Mouse (Mus musculus) monocyte, adult 5-6 weeks (primary cell): ENCODE measurements around the gene Lao1. TPM values are rescaled to one million over a fixed set of nuclear protein-coding genes. Genes with fewer than 3 reads are reported as not detected.
A peak's percentile ranks its signal among the peaks of the same experiment; 100 is the strongest.
"Not testable (repeated sequence)": the region's sequence is repeated elsewhere in the genome, so short reads cannot be mapped to it uniquely, and the experiment has no call there.

Source experiments
- ATAC-seq: fragments of 153-309, 156-312 bp; replicated peaks from 2 replicates; pipeline ENCODE4 v1.8.0; 2017; ENCODE audit warnings: mild to moderate bottlenecking; ENCODE audit not compliant: low TSS enrichment, insufficient number of reproducible peaks, severe bottlenecking, poor library complexity, low FRiP score
- total RNA-seq: library from RNA; stranded (forward); fragments of 200-1000, 200-491, 200-594 nt; gene quantifications from 3 replicates; pipeline ENCODE4 v1.2.3, GENCODE M21; 2017

Lao1 gene
- total RNA-seq: not detected in 3 replicates

DNA sequence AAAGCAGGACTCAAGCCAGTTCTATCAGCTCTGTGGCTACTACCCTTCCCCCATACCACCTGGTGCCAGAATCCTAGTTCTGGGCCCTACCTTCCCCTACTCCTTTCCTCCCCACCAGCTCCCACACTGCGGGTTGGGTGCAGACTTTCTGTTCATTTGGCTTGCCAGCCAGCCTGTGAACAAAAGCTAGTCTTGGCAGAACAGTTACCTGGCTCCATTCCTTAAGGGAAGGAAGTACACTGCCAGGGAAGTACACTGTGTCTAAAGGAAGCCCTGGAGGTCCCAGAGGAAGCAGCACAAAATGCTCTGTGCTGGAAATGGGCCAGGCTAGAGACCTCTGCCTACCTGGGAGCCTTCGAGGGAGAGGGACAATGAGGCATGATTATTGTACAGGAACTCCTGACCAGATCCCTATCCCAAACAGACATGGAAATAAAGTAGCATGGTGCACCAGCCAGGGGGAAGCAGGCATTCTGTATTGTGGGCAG, at the start of gene Lao1:
Lao1 (plus strand) TSS at position 438 of the 488 bp plus-strand sequence.
- ATAC-seq: no peak

DNA sequence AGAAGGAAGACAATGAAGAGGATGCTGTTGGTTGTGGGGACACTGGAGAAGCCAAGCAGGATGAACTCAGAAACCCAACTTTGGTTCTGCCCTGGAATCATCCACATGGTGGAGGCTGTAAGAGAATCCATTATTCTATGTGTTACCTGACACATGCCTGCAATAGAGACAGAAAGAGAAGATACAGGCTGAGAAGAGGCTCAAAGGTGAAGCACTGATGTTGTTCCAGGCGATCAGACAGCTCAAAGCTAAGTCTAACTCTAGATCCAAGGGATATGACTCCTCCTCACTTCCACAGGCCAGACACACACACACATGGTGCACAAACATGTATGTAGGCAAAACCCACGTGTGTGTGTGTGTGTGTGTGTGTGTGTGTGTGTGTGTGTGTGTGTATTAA, 44.0 kb upstream of the Lao1 start, which contains the start of gene Olfr1329:
Olfr1329 (minus strand) TSS at position 101 of the 400 bp plus-strand sequence.
- ATAC-seq: not testable (repeated sequence)

DNA sequence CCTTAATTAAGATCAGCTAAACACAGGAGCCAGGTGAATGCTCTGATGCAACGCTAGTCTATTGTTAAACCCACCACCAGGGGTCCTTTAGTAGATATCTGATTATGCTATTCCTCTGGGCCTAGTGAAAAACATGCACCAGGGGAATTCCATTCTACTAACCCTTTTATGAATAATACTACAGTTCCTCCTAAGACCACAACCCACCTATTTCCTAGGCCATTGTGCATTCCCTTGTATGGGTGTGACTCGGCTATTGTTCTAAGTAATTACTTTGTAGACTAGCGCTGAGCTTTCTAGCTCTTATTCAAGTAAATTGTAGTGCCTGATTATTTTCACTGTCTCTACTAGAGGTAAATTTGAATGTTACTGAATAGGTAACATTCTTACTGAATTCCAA, 30.1 kb upstream of the Lao1 start:
- ATAC-seq: not testable (repeated sequence)

DNA sequence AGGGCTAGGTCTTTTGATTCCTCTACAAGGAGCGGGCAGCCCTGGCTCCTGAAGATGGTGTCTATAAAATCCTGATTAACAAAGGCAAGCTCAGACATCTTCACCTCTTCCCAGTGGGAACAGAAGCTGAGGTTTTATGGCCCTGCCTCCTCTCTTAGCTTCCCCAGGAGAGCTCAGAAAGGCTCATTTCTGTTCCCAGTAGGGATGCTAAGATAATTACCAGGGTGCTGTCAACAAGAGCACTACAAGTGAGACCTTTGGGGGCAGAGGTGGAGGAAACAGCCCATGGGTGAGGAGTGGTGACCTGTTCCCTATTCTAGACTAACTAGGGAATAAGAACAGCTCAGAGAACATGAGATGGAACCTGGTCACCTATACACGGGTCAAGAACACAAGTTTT, 22.9 kb upstream of the Lao1 start, which contains the start of gene Olfr1328:
Olfr1328 (minus strand) TSS at position 101 of the 400 bp plus-strand sequence.
- no peak for ATAC-seq

DNA sequence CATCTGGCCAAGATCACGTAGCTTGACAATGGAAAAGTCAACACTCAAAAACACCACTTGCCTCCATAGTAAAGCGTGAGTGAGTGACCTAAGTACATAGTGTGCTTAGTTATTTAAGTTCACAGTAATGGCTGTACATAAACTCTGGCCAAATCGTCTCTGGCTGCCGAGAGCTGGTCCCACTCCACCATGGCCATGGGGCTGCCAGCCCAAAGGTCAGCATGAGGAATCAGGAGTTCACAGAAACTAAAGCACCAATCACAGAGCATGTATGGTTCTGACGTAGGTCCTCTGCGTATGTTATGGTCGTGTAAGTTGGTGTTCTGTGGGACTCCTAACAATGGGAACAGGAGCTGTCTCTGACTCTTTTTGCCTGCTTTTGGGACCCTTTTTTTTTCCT, 2.6 kb upstream of the Lao1 start:
- ATAC-seq: no peak

DNA sequence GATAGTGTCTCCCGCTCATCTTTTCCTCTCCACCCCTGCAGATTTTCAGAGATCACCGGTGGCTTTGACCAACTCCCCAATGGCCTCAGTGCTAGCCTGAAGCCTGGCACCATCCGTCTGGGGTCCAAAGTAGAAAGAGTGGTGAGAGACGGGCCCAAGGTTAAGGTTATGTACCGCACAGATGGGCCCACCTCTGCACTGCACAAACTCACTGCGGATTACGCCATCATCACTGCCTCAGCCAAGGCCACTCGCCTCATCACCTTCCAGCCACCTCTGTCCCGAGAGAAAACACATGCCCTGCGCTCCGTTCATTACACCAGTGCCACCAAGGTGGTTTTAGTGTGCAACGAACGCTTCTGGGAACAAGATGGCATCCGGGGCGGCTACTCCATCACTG, 6.3 kb downstream of the Lao1 start:
- ATAC-seq: no peak

DNA sequence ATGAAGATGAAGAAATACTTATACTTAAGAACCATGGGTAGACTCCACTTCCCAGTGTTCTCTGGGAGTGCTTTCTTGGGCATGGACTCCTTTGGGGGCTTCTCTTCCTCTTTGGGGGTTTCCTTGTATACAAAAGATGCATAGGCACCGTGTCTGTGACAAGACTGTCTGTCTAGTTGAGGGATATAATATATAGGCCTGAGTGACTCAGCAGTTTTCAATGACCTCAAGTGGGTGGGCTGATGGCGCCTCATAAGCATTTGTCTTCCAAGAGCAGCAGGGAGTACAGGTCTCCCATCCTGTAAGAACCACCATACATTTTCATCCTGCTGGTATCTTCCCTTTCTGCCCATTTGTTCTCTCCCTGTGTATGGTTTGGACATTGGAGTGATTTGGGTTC, 11.9 kb downstream of the Lao1 start:
- no peak for ATAC-seq

DNA sequence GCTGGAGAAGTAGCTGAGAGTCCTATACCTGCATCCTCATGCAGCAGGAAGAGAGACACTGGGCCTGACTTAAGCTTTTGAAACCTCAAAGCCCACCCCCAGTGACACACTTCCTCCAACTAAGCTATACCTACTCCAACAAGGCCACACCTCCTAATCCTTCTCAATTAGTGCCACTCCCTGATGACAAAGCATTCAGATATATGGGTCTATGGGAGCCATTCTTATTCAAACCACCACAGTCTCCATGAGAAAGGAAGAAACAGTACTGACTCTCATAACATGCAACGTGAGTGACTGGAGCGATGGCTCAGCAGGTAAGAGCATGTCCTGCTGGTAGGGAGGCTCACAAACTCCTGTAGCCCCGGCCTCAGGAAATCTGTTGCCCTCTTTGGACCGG, 23.9 kb downstream of the Lao1 start:
- ATAC-seq: no peak

DNA sequence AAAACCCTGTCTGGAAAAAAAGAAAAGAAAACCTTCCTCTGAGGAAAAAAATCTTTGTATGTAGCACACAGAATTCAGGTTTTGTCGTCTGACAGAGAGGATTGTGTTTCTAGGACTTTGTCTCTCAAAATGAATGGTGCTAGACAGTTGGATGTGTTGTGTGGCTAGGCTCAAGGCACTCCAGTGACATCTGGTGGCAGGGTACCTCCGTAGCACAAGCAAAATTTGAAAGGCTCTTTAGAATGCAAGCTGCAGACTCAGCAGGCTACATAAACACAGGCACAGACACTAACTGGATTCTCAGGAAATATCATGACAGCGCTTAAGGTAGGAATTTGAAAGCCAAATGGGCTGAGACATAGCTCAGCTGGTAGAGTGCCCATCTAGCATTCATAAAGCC, 27.2 kb downstream of the Lao1 start:
- ATAC-seq: no peak

DNA sequence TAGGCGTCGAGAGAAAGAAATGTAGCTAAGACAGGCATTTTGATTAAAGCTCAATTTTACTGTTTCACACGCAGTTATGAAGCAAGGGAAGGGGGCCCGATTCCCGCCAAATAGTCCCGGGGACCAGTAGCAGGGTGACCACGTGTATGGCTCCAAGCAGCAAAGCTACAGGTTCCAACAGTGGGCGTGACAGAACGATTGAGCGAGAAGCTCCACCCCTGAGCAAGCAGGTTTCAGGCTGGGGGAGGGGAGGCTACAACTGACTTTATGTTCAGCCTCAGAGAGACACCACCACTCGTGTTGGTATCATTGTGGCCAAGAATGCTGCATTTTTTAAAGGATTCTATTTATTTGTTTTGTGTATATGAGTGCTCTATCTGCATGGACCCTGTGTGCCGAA, 28.0 kb downstream of the Lao1 start:
- no peak for ATAC-seq

DNA sequence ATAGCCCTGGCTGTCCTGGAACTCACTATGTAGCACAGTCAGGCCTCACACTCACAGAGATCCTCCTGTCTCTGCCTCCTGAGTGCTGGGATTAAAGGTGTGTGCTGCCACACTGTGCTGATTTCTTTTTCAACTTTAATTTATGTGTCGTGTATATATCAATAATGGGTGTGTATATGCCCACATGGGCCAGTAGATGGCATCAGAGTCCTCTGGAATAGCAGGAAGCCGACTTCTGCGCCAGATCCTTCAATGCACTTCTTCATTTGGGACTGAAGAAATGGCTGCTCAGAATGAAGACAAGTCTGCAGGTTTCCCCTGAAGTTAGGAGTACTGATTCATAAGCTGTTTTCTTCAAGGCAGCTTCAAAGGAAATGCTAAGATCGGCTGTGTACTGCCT, 30.4 kb downstream of the Lao1 start:
- peak; percentile 80 for ATAC-seq

DNA sequence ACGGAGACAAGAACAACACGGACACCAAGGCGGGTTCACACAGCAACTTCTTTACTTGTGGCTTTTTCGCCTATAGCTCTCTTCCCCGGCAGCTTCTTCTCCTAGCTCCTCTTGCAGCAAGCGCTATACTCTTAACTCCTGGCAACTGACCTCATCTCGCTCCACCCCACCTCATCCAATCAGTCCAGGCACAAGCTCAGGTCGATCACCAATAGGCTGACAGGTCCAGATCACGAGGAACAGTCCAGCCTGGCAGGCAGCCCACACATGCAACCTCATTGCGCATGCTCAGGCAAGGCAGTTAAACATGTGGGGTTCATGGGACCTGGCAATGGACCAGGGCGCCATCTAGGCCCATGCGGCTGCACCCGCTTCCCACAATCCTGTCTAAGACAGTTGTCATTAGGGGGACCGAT, 35.8 kb downstream of the Lao1 start:
- no peak for ATAC-seq

DNA sequence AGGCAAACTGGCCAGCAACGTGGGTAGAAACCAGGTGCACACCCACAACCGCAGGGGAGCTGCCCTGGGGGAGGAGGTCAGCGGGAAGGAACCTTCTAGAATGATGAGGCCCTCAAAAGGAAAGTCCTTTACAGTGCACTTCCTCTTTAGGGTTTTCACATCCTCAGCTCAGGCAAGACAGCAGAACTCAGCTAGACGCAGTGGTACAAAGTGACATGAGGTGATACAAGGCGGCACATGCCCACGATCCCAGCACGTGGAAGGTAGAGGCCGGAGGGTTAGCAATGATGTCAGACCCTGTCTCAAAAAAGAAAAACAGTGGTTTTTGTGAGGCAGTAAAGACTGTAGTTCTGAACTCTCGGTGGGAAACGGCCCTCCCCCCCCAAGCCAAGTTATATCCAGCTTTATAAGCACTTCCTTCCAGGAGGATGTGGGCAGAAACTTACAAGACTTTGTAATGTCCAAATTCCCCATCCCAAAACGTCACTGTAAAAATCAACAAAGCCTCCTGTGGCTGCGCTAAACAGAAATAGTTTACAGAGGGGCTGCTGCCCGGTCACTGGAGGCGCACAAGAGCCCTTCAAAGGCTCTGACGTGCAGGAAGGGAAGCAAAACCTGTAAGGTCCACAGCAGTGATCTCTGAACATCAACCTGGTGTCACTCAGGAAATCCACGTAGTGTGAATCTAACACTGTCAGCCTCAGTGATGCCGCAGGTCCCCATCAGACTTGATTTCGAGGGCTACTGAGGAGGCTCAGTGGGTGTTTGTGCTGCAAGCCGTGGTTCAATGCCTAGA, 38.5 kb downstream of the Lao1 start:
- peak; percentile 93 for ATAC-seq

DNA sequence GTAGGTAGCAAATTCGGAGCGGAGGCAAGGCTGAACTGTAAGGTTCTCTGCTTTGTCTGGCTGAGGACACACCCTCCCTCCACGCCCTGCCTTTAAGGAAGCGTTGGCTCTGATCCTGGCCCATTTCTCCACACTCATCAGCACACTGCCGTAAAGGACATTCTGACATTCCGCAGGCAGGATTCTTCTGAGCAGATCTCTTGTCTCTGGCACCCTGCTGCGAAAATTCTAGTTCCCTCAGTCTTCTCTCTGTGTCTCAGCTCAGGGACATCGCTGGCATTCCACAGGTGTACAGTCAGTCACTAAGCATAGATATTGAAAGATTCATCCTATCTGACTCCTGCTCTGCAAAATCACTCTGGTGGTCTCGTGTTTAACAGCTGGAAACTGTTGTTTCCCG, 40.3 kb downstream of the Lao1 start:
- no peak for ATAC-seq

DNA sequence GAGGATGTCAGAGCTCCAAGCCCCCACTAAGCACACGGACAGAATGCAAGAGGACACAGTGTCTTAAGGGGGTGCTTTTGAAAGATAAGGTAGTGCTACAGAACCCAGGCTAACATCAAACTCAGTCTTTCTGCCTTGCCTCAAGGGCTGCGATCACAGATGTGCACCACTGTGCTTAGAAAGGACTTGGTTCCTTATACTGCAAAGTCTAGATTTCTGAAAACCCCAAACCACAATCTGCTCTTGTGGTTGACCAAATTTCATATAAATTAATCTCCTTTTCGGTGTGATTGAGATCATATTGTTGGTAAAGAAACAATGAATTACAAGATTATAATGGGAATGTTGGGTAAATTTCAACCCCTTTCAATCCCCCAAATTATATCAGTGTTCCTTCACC, 41.1 kb downstream of the Lao1 start:
- ATAC-seq: no peak

DNA sequence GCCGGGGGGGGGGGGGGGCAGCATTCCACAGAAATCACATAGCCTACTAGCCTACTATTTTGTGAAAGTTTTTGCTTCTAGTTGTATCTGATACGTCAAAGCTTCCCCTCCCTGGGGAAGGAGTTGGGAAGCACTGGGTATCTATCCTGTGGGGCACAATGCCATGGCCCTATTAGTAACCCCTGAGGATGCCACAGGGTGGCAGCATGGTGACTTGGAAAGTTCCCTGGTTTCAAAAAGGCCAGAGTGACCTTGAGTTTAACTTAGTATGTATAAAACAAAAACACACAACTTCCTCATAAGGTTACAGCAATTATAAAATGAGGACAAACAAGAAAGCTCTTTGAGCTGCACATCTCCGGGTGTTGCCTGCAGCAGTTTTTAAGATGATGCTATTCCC, 42.8 kb downstream of the Lao1 start:
- ATAC-seq: no peak

DNA sequence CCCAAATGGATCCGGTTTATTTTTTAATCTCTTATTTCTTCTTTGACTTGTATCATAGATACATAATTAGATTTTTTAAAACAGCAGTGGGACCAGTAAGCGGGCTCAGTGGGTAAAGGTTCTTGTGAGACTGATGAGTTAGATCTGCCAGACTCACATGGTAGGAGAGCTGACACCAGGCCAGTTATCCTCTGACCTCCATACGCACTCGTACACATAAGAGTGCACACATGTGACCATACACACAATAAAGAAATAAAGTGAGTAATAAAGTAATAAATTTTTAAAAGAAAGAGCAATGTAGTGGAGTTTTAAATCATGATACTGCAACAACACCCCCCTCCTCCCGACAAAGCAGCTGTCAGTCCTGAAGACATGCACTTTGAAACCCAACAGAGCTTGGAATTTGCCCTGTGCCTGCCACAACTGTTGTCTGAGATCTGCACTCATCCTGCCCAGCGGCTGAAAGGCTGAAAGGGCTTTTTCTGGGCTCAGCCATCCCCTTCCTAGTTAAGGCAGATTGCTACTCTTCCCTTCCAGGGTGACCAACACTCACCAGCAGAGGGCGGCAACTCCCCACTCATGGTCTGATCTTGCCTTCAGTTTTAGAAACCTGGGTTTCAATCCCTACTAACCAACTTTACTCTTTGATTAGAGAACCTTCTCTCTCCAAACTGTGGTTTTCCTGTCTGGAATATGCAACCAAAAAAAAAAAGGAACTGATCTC, 43.4 kb downstream of the Lao1 start:
- ATAC-seq: peak; percentile 55; the same call in 1 of the 2 replicates

DNA sequence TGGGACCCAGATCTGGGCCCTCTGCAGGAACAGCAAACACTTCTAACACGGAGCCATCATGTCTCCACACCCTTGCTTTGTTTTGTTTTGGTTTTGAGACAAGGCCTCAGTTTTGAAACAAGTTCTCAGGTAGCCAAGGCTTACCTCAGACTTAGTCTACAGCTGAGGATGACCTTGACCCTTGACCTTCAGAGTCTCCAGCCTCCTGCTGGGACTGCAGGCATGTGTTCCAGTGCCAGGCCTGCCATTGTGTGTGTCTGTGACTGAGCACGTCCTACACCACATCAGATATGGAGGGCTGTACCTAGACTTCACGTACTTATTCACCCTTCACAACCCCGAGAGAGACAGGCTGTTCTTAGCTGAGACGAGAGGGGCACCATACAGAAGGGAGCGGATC, 46.2 kb downstream of the Lao1 start:
- ATAC-seq: no peak

DNA sequence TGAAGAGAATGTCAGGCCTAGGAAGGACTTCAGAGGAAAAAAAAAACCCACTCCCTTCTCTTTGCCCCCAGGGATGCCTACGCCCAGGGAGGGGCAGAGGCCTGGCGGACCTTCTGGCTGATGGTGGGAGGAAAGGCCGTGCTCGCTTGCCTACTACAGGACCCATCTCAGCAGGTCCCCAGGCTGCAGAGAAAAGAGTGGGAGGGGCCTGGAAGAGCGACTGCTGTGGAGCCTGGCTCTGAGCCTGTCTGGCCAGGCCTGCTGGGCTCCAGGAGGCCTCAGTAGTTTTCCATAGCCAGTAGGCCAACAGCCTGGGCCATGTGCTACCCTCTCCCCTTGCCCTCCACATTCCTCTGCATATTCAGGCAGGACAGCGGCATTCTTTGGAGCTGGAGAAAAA, 47.1 kb downstream of the Lao1 start:
- no peak for ATAC-seq

DNA sequence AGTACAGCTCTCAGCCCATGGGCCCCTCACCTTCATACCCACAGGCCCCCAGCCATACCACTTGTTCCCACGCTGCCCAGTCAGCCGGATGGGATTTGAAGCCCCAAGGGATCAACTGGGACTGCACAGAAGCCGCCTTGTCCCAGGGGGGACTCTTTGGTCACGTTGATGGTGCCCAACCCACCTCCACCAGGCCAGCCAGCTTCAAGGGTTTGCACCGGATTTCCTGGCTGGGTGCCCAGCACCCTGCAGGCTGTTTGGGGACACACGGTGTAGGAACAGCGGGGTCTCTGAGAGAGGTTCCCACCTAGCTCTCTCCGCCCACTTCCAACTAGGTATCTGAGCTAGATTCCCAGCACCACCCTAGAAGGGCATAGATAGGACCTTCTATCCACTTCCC, 48.4 kb downstream of the Lao1 start:
- ATAC-seq: no peak
